Mouse (Mus musculus) embryonic facial prominence, embryonic 15.5 days (tissue): ENCODE data around the gene Adgrf5. TPM values are rescaled to one million over a fixed set of nuclear protein-coding genes. Genes with fewer than 3 reads are reported as not detected.

ENCODE experiments used
- ATAC-seq: fragments of 200-750 bp; cut with Nextera tagmentation; 2 replicates; pipeline ENCODE4 v1.8.0; 2017; ENCODE audit warnings: low read depth, moderate TSS enrichment; ENCODE audit not compliant: insufficient number of reproducible peaks, low FRiP score, low TSS enrichment
- H3K27ac ChIP-seq: fragments of 300-500 bp; sonication (generic); replicated peaks from 2 replicates; pipeline ENCODE4 v1.5.1; 2015; ENCODE audit warnings: mild to moderate bottlenecking, inconsistent platforms
- H3K27me3 ChIP-seq: fragments of 300-500 bp; sonication (generic); 2 replicates; pipeline ENCODE4 v1.6.1; 2015; ENCODE audit warnings: inconsistent platforms
- H3K36me3 ChIP-seq: fragments of 300-500 bp; sonication (generic); 2 replicates; pipeline ENCODE4 v1.6.1; 2015; ENCODE audit warnings: mild to moderate bottlenecking, inconsistent platforms
- H3K4me1 ChIP-seq: fragments of 300-500 bp; sonication (generic); 2 replicates; pipeline ENCODE4 v1.6.1; 2015; ENCODE audit warnings: inconsistent platforms
- H3K4me2 ChIP-seq: fragments of 300-500 bp; sonication (generic); replicated peaks from 2 replicates; pipeline ENCODE4 v1.6.1; 2015; ENCODE audit warnings: mild to moderate bottlenecking, inconsistent platforms
- H3K4me3 ChIP-seq: fragments of 300-500 bp; sonication (generic); replicated peaks from 2 replicates; pipeline ENCODE4 v1.5.1; 2015; ENCODE audit warnings: mild to moderate bottlenecking, inconsistent platforms
- H3K9ac ChIP-seq: fragments of 300-500 bp; sonication (generic); 2 replicates; pipeline ENCODE4 v1.6.1; 2015; ENCODE audit warnings: inconsistent platforms
- H3K9me3 ChIP-seq: fragments of 300-500 bp; sonication (generic); replicated peaks from 2 replicates; pipeline ENCODE4 v1.6.1; 2016; ENCODE audit warnings: inconsistent platforms
- WGBS: fragments of 180-500 bp; shearing (Covaris S2); methylation state at CpG from one replicate; pipeline ENCODE4 v1.1.7; 2015; 5-methylcytosine and 5-hydroxymethylcytosine counted together
- polyA plus RNA-seq: library from polyadenylated mRNA; unstranded; fragments of >200 nt; fragmentation: Nextera tagmentation; extraction: Ambion mirVana; gene quantifications from 2 replicates; pipeline ENCODE4 v1.2.1, GENCODE M21; 2015

The Adgrf5 gene
- polyA plus RNA-seq, 1 experiment from 2014 or later: 10.9 TPM

GRCm38 (mm10) chr17:43378703-43379102 is 18.5 kb downstream of the Adgrf5 start:
- Histone ChIP-seq H3K4me2 (no peak overlapping the region), H3K4me3 (no peak overlapping the region), H3K27ac (no peak overlapping the region), H3K9ac (no peak overlapping the region), H3K4me1 (no peaks in the 10 kb centered on the region), H3K36me3 (no peaks in the 10 kb centered on the region), H3K27me3 (no peaks in the 10 kb centered on the region), H3K9me3 (no peaks in the 10 kb centered on the region)
- WGBS: 84% methylated on average over 5 of the region's 5 CpGs
- no peak for ATAC-seq

DNA sequence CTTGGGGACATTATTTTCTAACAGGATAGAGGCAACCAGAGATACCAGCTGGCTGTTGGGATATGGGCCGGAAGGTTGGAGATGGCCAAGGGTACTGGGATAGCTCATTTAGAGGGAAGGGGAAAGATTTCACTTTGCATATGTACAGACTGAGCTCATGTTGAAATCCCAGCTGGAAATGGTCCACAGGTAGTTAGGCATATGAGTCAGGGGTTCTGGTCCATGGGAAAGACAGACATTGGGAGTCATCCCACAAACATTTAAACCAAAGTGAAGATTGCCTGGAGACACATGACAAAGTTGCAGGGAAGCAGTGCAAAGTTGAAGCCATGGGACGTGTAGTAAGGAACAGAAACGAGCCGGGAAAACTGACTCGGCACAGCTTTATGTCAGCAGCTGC is 26.1 kb downstream of the Adgrf5 start:
- Histone ChIP-seq H3K4me1 (no peaks in the 10 kb centered on the region), H3K9ac (no peak overlapping the region), H3K36me3 (no peaks in the 10 kb centered on the region), H3K4me2 (no peak overlapping the region), H3K27ac (no peak overlapping the region), H3K9me3 (no peaks in the 10 kb centered on the region), H3K4me3 (no peak overlapping the region), H3K27me3 (no peaks in the 10 kb centered on the region)
- WGBS: 81% methylated on average over 5 of the region's 5 CpGs
- no peak for ATAC-seq

- no peak overlapping the region for H3K27ac ChIP-seq
- no peak overlapping the region for H3K4me2 ChIP-seq
- no peaks in the 10 kb centered on the region for H3K4me1 ChIP-seq
- H3K9me3 ChIP-seq: no peaks in the 10 kb centered on the region
- ATAC-seq: no peak
- H3K4me3 ChIP-seq: no peak overlapping the region
- H3K36me3 ChIP-seq: no peaks in the 10 kb centered on the region
- no peaks in the 10 kb centered on the region for H3K27me3 ChIP-seq
- H3K9ac ChIP-seq: no peak overlapping the region
- WGBS: 60% methylated on average over 3 of the region's 3 CpGs
Measured at GRCm38 (mm10) chr17:43387171-43387570, 26.9 kb downstream of the Adgrf5 start.

- no peak for ATAC-seq
- WGBS: 78% methylated on average over 11 of the region's 11 CpGs
- H3K27ac ChIP-seq: no peak overlapping the region
- H3K9ac ChIP-seq: no peak overlapping the region
- H3K4me1 ChIP-seq: no peaks in the 10 kb centered on the region
- H3K9me3 ChIP-seq: no peaks in the 10 kb centered on the region
- no peak overlapping the region for H3K4me3 ChIP-seq
- no peak overlapping the region for H3K4me2 ChIP-seq
- H3K36me3 ChIP-seq: no peaks in the 10 kb centered on the region
- H3K27me3 ChIP-seq: no peaks in the 10 kb centered on the region
Measured at GRCm38 (mm10) chr17:43389256-43389655, 29.0 kb downstream of the Adgrf5 start.

GRCm38 (mm10) chr17:43392191-43392590 is 31.9 kb downstream of the Adgrf5 start:
- no peak overlapping the region for H3K4me3 ChIP-seq
- H3K9ac ChIP-seq: no peak overlapping the region
- no peak for ATAC-seq
- no peak overlapping the region for H3K27ac ChIP-seq
- no peak overlapping the region for H3K4me2 ChIP-seq
- H3K27me3 ChIP-seq: no peaks in the 10 kb centered on the region
- H3K36me3 ChIP-seq: no peaks in the 10 kb centered on the region
- no peaks in the 10 kb centered on the region for H3K9me3 ChIP-seq
- no peaks in the 10 kb centered on the region for H3K4me1 ChIP-seq
- WGBS: 34% methylated on average over 9 of the region's 9 CpGs

GRCm38 (mm10) chr17:43393669-43394068 is 33.4 kb downstream of the Adgrf5 start:
- Histone ChIP-seq H3K9me3 (no peaks in the 10 kb centered on the region), H3K27me3 (no peaks in the 10 kb centered on the region), H3K36me3 (no peaks in the 10 kb centered on the region), H3K4me1 (no peaks in the 10 kb centered on the region), H3K4me3 (no peak overlapping the region), H3K4me2 (no peak overlapping the region), H3K9ac (no peak overlapping the region), H3K27ac (no peak overlapping the region)
- 82% methylated on average over 8 of the region's 8 CpGs for WGBS
- no peak for ATAC-seq

GRCm38 (mm10) chr17:43395400-43396258 is 35.4 kb downstream of the Adgrf5 start:
- H3K4me3 ChIP-seq: no peak overlapping the region
- H3K9me3 ChIP-seq: no peaks in the 10 kb centered on the region
- WGBS: 74% methylated on average over 12 of the region's 12 CpGs
- no peaks in the 10 kb centered on the region for H3K36me3 ChIP-seq
- H3K4me1 ChIP-seq: no peaks in the 10 kb centered on the region
- no peak overlapping the region for H3K4me2 ChIP-seq
- no peak overlapping the region for H3K9ac ChIP-seq
- no peak for ATAC-seq
- no peak overlapping the region for H3K27ac ChIP-seq
- H3K27me3 ChIP-seq: no peaks in the 10 kb centered on the region

DNA sequence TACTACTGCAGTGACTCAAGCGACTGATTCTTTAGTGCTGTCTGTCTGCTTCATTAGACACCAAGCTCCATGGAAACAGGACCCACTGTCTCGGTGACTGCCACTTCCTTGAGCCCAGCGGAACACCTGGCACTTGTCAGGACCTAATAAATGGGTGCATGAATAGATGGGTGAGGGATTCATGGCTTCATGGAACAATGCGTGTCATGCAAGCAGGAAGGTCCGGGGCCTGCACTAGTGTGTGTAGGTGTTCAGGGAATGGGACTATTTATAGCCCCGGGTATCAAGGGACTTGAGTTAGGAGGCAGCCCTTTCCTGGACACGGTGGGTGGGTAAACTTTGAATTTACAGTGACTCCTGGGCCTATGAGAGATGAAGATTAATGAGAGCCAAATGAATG is 38.4 kb downstream of the Adgrf5 start:
- Histone ChIP-seq H3K9me3 (no peaks in the 10 kb centered on the region), H3K27me3 (no peaks in the 10 kb centered on the region), H3K27ac (no peak overlapping the region), H3K4me1 (no peaks in the 10 kb centered on the region), H3K4me2 (no peak overlapping the region), H3K9ac (no peak overlapping the region), H3K36me3 (no peaks in the 10 kb centered on the region), H3K4me3 (no peak overlapping the region)
- no peak for ATAC-seq
- WGBS: 85% methylated on average over 7 of the region's 7 CpGs

DNA sequence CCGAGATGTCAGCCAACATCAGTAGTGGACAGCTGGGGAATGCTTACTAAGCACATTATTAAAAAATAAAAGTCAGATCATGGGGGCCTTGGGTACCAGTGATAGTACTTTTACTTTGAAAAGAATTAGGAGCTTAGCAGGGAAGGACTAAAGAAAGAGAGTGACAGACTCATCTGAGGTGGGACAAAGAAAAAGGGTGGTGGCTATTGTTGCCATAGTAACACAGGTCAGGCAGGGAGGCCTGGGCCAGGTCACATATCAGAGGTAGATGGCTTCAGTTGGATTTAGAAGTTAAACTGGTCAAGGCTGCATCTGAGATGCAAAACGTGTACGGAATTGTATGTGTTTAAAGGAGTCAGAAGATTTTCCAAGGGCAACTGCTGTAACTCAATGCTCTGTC is 38.9 kb downstream of the Adgrf5 start:
- ATAC-seq: no peak
- Histone ChIP-seq H3K4me2 (no peak overlapping the region), H3K36me3 (no peaks in the 10 kb centered on the region), H3K4me1 (no peaks in the 10 kb centered on the region), H3K27ac (no peak overlapping the region), H3K9ac (no peak overlapping the region), H3K9me3 (no peaks in the 10 kb centered on the region), H3K4me3 (no peak overlapping the region), H3K27me3 (no peaks in the 10 kb centered on the region)
- WGBS: 76% methylated on average over 3 of the region's 3 CpGs

DNA sequence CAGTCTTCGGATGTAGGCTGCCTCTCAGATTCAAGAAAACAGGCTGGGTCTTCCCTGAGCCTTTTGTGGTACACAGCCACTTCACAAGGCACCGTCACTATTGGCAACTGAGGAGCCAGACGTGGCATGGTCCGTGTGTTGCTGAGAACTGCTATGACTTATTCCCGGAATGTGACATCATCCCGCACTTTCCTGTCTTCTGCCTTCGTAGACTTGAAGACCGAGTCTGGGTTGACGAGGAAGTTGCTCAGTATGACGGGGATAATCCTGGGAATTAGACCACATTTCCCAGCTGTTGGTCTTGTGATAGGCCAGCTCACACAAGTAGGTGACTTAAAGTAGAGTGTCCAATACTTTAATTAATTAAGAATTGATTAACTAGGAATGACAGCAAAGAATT is 40.2 kb downstream of the Adgrf5 start:
- Histone ChIP-seq H3K9ac (no peak overlapping the region), H3K27ac (no peak overlapping the region), H3K9me3 (no peaks in the 10 kb centered on the region), H3K4me1 (no peaks in the 10 kb centered on the region), H3K27me3 (no peaks in the 10 kb centered on the region), H3K4me3 (no peak overlapping the region), H3K36me3 (no peaks in the 10 kb centered on the region), H3K4me2 (no peak overlapping the region)
- no peak for ATAC-seq
- WGBS: 84% methylated on average over 10 of the region's 10 CpGs

- Histone ChIP-seq H3K27ac (no peak overlapping the region), H3K36me3 (no peaks in the 10 kb centered on the region), H3K27me3 (no peaks in the 10 kb centered on the region), H3K9ac (no peak overlapping the region), H3K4me1 (no peaks in the 10 kb centered on the region), H3K4me2 (no peak overlapping the region), H3K4me3 (no peak overlapping the region), H3K9me3 (no peaks in the 10 kb centered on the region)
- WGBS: 66% methylated on average over 6 of the region's 6 CpGs
- no peak for ATAC-seq
Measured at GRCm38 (mm10) chr17:43403851-43404250, 43.6 kb downstream of the Adgrf5 start.

GRCm38 (mm10) chr17:43404408-43404807 is 44.2 kb downstream of the Adgrf5 start:
- no peak for ATAC-seq
- no peak overlapping the region for H3K27ac ChIP-seq
- H3K36me3 ChIP-seq: no peaks in the 10 kb centered on the region
- no peaks in the 10 kb centered on the region for H3K9me3 ChIP-seq
- H3K4me1 ChIP-seq: no peaks in the 10 kb centered on the region
- H3K4me3 ChIP-seq: no peak overlapping the region
- 76% methylated on average over 5 of the region's 5 CpGs for WGBS
- no peak overlapping the region for H3K9ac ChIP-seq
- no peaks in the 10 kb centered on the region for H3K27me3 ChIP-seq
- no peak overlapping the region for H3K4me2 ChIP-seq
